Mouse (Mus musculus): ENCODE data around the gene Gdpd3. TPM values are rescaled to one million over a fixed set of nuclear protein-coding genes. Genes with fewer than 3 reads are reported as not detected.
A peak's percentile ranks its signal among the peaks of the same experiment; 100 is the strongest.

The Gdpd3 gene
- polyA plus RNA-seq, 1 experiment from 2014 or later: 1.8 TPM

DNA sequence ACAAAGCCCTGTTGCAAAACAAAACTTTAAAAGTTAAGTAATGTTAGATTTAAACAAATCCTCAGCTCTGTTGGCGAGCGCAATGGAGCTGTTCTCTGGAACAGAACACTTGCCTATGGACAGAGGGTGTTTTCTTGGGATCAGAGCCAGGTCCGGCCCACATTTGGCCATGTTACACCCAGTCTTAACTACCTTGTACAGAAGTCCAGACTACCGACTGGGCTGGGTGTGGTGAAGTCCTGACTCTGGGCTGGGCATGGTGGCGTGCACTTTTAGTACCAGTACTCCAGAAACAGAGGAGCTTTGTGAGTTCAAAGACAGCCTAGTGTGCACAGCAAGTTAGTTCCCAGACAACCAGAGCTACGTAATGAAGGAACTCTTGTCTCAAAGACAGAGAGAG lies 40.8 kb downstream of the Gdpd3 start:
- H3K27ac ChIP-seq: no peak overlapping the region
- peaks cover 9% of the 10 kb centered on the region for H3K4me1 ChIP-seq (replicated peaks; ENCODE audit: control insufficient read depth, insufficient read depth, low read length)
- H3K4me3 ChIP-seq (replicated peaks; ENCODE audit: low read length): no peak overlapping the region
- no peak for ATAC-seq (ENCODE audit: low FRiP score)
- no peak for DNase-seq (ENCODE audit: low spot score)
- H3K4me2 ChIP-seq (replicated peaks): no peak overlapping the region
- WGBS: 87% methylated on average over 6 of the region's 6 CpGs
- H3K9ac ChIP-seq: no peak overlapping the region
- H3K27me3 ChIP-seq (ENCODE audit: control insufficient read depth, insufficient read depth, low read length): no peaks in the 10 kb centered on the region
- peaks cover 9% of the 10 kb centered on the region; the same call in 1 of the 2 replicates for H3K36me3 ChIP-seq (replicated peaks; ENCODE audit: control insufficient read depth, insufficient read depth)
- H3K9me3 ChIP-seq (ENCODE audit: control insufficient read depth, low read length): no peaks in the 10 kb centered on the region

DNA sequence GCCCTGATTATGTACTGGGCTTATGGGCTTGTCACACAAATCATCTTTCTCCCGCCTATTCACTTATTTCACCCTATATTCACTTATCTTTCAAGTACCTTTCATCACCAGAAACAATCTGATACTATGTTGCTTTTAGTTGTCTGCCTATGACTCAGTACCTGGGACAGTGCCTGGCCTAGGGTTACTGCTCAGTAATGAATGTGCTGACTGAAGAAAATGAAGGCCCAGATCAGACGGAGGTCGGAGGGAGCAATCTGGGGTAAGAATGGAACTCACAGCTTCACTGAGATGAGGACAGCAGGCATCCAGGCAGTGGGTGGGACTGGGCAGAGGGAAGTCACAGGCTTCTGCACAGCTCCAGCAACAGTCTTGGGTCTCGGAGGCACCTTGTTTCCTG lies 41.3 kb downstream of the Gdpd3 start:
- Histone ChIP-seq H3K4me3 (replicated peaks; ENCODE audit: low read length) (no peak overlapping the region), H3K27me3 (ENCODE audit: control insufficient read depth, insufficient read depth, low read length) (no peaks in the 10 kb centered on the region), H3K4me2 (replicated peaks) (no peak overlapping the region), H3K4me1 (replicated peaks; ENCODE audit: control insufficient read depth, insufficient read depth, low read length) (peaks cover 9% of the 10 kb centered on the region), H3K9ac (no peak overlapping the region), H3K9me3 (ENCODE audit: control insufficient read depth, low read length) (no peaks in the 10 kb centered on the region), H3K36me3 (replicated peaks; ENCODE audit: control insufficient read depth, insufficient read depth) (peaks cover 9% of the 10 kb centered on the region; the same call in 1 of the 2 replicates), H3K27ac (no peak overlapping the region)
- 66% methylated on average over 4 of the region's 4 CpGs for WGBS
- ATAC-seq (ENCODE audit: low FRiP score) (no peak), DNase-seq (ENCODE audit: low spot score) (no peak)

DNA sequence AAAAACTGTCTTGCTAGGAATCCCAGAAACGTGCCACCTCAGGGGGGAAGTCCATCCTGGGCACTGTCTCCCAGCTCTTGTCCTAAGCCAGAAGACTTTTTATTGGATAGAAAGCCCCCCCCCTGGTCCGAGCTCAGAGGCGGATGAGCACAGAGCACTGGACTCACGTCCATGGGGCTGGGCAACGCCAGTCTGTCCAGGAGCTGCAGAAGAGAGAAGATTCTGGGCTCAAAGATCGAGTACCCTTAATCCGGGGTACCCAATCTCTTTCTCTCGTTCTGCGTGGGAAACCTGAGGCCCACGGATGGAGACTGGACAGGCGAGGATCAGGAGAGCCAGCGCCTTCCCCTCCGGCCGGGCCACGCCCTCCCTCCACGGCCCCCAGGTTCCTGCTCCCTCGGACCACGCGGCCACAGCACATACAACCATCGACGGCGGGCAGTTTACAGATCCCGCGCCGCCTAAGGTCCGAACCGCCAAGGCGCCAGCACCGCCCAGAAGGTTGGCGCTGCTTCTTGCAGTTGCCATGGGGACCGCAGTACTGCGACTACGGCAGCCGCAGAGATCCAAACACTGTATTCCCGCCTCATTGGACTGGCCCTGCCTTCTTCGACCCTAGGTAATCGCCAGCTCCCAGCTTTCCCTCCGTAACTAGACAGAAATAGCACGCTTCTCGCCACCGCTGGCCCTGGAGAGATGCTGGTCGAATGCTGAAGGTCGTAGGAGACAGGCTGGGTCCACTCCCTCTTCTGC lies 42.7 kb downstream of the Gdpd3 start:
- Histone ChIP-seq H3K9me3 (ENCODE audit: control insufficient read depth, low read length) (no peaks in the 10 kb centered on the region), H3K27ac (peak overlapping the region; percentile 47), H3K36me3 (replicated peaks; ENCODE audit: control insufficient read depth, insufficient read depth) (0 out of 2 replicates have a peak, but pooled peaks cover 5% of the 10 kb centered on the region), H3K4me1 (replicated peaks; ENCODE audit: control insufficient read depth, insufficient read depth, low read length) (peaks cover 9% of the 10 kb centered on the region), H3K27me3 (ENCODE audit: control insufficient read depth, insufficient read depth, low read length) (no peaks in the 10 kb centered on the region), H3K4me3 (replicated peaks; ENCODE audit: low read length) (peak overlapping the region; percentile 64), H3K9ac (peak overlapping the region; percentile 70), H3K4me2 (replicated peaks) (peak overlapping the region; percentile 86)
- DNase-seq (ENCODE audit: low spot score): peak; percentile 82
- ATAC-seq (ENCODE audit: low FRiP score): peak; percentile 94
- 0% methylated on average over 42 of the region's 43 CpGs for WGBS

DNA sequence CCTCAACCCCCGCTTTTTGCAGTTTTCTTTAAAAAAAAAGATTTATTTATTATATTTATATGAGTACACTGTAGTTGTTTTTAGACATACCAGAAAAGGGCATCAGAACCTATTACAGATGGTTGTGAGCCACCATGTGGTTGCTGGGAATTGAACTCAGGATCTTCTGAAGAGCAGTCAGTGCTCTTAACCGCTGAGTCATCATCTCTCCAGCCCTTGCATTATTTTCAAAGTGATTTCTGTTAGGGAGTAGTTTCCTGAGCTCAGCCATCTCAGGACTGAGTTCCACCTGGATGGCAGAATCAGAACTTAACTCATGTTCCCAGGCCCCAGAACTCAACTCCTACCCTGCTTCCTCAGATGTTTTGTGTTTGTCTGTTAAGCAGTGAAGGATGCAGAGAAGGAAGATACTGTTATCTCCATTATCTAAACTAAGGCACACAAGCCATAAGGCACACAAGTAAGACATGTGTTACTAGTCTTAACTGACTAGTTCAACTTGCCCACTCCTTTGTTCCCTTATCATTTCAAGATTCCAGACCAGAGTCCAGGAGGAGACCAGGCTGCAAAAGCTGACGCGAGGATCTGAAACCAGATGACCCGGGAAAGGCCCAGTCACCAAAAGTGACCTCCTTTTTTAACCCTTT lies 43.7 kb downstream of the Gdpd3 start:
- H3K36me3 ChIP-seq (replicated peaks; ENCODE audit: control insufficient read depth, insufficient read depth): 0 out of 2 replicates have a peak, but pooled peaks cover 5% of the 10 kb centered on the region
- H3K9ac ChIP-seq: no peak overlapping the region
- peak overlapping the region; percentile 86 for H3K4me2 ChIP-seq (replicated peaks)
- H3K27ac ChIP-seq: no peak overlapping the region
- peaks cover 9% of the 10 kb centered on the region for H3K4me1 ChIP-seq (replicated peaks; ENCODE audit: control insufficient read depth, insufficient read depth, low read length)
- 68% methylated on average over 5 of the region's 5 CpGs for WGBS
- H3K4me3 ChIP-seq (replicated peaks; ENCODE audit: low read length): no peak overlapping the region
- no peak for DNase-seq (ENCODE audit: low spot score)
- no peak for ATAC-seq (ENCODE audit: low FRiP score)
- no peaks in the 10 kb centered on the region for H3K9me3 ChIP-seq (ENCODE audit: control insufficient read depth, low read length)
- no peaks in the 10 kb centered on the region for H3K27me3 ChIP-seq (ENCODE audit: control insufficient read depth, insufficient read depth, low read length)

DNA sequence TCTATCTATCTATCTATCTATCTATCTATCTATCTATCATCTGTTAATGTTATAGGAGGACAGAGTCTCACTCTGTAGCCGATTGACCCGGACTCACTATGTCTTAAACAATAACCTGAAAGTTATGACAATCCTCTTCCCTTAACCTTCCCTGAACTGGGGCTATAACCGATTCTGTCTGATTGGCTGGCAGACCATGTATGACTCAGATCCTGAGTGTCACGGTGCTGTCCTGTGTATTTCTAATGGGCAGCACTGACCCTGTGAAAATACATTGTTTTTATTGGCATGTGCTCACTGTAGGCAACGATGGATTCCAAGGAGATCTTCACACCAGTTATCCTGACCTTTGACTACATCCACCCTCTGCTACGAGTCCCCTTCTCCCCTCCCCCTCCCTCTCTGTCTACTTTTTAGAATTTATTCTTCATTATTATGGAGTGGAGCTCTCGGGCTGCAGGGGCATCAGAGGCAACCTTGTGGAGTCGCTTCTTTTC lies 49.6 kb downstream of the Gdpd3 start:
- ATAC-seq (ENCODE audit: low FRiP score): no peak
- WGBS: 43% methylated on average over 8 of the region's 8 CpGs
- Histone ChIP-seq H3K9ac (no peak overlapping the region), H3K4me1 (replicated peaks; ENCODE audit: control insufficient read depth, insufficient read depth, low read length) (no peaks in the 10 kb centered on the region), H3K27ac (no peak overlapping the region), H3K4me3 (replicated peaks; ENCODE audit: low read length) (no peak overlapping the region), H3K36me3 (replicated peaks; ENCODE audit: control insufficient read depth, insufficient read depth) (no peaks in the 10 kb centered on the region), H3K4me2 (replicated peaks) (no peak overlapping the region), H3K27me3 (ENCODE audit: control insufficient read depth, insufficient read depth, low read length) (no peaks in the 10 kb centered on the region), H3K9me3 (ENCODE audit: control insufficient read depth, low read length) (no peaks in the 10 kb centered on the region)
- DNase-seq (ENCODE audit: low spot score): no peak

DNA sequence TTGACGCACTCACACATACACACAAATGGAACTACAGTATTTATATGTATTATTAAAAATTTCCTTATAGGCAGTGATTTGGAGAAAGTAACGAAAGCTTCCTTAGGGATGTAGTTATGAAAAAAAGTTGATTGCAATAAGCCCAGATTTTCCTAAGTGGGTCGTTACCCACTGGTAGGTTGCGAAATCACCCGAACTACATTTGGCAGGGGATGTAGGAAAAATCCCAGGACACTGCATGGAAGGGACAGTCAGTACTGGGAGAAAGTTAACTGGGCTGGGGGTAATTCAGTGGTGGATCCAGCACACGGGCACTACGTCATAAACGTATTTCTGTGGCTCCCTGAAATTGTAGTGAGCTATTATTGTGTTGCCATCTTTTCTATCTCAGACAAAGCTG lies 50.4 kb downstream of the Gdpd3 start:
- Histone ChIP-seq H3K9me3 (ENCODE audit: control insufficient read depth, low read length) (no peaks in the 10 kb centered on the region), H3K36me3 (replicated peaks; ENCODE audit: control insufficient read depth, insufficient read depth) (no peaks in the 10 kb centered on the region), H3K4me3 (replicated peaks; ENCODE audit: low read length) (no peak overlapping the region), H3K4me2 (replicated peaks) (no peak overlapping the region), H3K9ac (no peak overlapping the region), H3K4me1 (replicated peaks; ENCODE audit: control insufficient read depth, insufficient read depth, low read length) (no peaks in the 10 kb centered on the region), H3K27me3 (ENCODE audit: control insufficient read depth, insufficient read depth, low read length) (no peaks in the 10 kb centered on the region), H3K27ac (no peak overlapping the region)
- DNase-seq (ENCODE audit: low spot score): no peak
- WGBS: 84% methylated on average over 8 of the region's 8 CpGs
- no peak for ATAC-seq (ENCODE audit: low FRiP score)

DNA sequence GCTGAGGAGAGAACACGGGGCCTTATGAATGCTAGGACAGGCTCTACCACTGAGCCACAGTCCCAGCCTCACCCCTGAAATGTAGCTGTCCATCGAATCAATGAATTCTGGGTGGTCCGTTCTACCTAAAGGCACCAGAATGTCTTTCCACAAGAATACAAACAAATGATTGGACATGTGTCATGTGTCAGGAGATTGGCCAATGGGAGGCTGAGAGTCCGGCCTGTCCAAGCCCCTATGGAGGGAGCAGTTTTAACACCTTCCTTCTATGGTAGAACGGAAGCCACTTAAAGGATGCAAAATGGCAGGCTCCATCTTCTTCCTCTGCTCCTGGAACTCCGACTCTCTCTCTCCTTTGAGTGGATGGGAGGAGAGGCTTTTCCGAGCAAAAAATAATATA lies 51.5 kb downstream of the Gdpd3 start:
- ATAC-seq (ENCODE audit: low FRiP score): no peak
- DNase-seq (ENCODE audit: low spot score): no peak
- H3K27ac ChIP-seq: no peak overlapping the region
- H3K9me3 ChIP-seq (ENCODE audit: control insufficient read depth, low read length): no peaks in the 10 kb centered on the region
- no peak overlapping the region for H3K4me2 ChIP-seq (replicated peaks)
- peaks cover 7% of the 10 kb centered on the region for H3K4me1 ChIP-seq (replicated peaks; ENCODE audit: control insufficient read depth, insufficient read depth, low read length)
- WGBS: 88% methylated on average over 7 of the region's 7 CpGs
- H3K36me3 ChIP-seq (replicated peaks; ENCODE audit: control insufficient read depth, insufficient read depth): no peaks in the 10 kb centered on the region
- H3K9ac ChIP-seq: no peak overlapping the region
- H3K27me3 ChIP-seq (ENCODE audit: control insufficient read depth, insufficient read depth, low read length): no peaks in the 10 kb centered on the region
- no peak overlapping the region for H3K4me3 ChIP-seq (replicated peaks; ENCODE audit: low read length)

DNA sequence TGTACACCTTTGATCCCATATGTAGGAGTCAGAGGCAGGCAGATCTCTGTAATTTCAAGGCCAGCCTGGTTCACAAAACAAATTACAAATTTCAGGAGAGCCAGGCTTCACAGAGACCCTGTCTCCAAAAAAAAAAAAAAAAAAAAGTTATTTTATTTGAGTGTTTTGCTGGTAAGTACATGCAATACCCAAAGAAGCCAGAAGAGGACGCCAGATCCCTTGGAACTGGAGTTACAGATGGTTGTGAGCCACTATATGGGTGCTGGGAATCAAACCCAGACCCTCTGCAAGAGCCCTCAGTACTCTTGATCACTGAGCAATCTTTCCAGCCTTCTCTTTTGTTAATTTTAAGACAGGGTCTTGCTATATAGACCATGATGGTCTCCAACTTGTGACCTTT lies 52.7 kb downstream of the Gdpd3 start:
- DNase-seq (ENCODE audit: low spot score) (no peak), ATAC-seq (ENCODE audit: low FRiP score) (no peak)
- Histone ChIP-seq H3K27ac (no peak overlapping the region), H3K27me3 (ENCODE audit: control insufficient read depth, insufficient read depth, low read length) (no peaks in the 10 kb centered on the region), H3K9me3 (ENCODE audit: control insufficient read depth, low read length) (no peaks in the 10 kb centered on the region), H3K4me2 (replicated peaks) (no peak overlapping the region), H3K9ac (no peak overlapping the region), H3K4me3 (replicated peaks; ENCODE audit: low read length) (no peak overlapping the region), H3K36me3 (replicated peaks; ENCODE audit: control insufficient read depth, insufficient read depth) (no peaks in the 10 kb centered on the region), H3K4me1 (replicated peaks; ENCODE audit: control insufficient read depth, insufficient read depth, low read length) (peaks cover 8% of the 10 kb centered on the region)
- WGBS: 42% methylated on average over 1 of the region's 1 CpGs

DNA sequence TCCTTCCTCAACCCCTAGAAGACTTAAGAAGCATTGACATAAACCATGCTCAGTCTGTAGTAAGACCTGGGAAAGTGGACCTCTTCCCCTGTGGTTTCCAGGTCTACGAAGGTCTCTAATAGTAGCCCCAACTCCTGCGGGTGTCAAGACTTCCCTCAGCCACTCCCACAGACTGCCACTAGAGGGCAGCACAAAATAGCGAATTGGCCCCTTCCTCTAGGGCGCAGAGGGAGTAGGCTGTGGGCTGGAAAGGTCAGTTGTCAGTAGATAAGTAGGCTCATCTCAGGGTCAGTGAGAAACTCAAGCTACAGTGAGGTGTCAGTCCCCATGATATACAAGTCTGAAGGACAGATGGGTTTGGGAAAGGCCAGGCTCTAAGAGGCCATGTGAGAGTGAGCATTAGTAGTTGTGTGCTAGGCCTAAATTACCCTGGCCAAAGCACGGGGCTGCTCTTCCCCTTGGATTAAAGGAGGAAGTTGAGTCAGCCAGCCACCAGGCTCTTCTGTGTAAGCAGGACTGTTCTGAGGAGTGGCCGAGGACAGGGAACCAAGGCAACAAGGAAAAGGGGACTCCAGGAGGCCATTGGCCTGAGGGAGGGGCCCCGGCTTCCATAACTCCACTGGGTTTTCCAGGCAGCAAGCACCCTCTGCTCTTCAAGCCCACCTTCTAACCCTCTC lies 55.8 kb downstream of the Gdpd3 start:
- peak overlapping the region; percentile 90; the same call in 1 of the 2 replicates for H3K9ac ChIP-seq
- peaks cover 29% of the 10 kb centered on the region for H3K4me1 ChIP-seq (replicated peaks; ENCODE audit: control insufficient read depth, insufficient read depth, low read length)
- DNase-seq (ENCODE audit: low spot score) (peak; percentile 88), ATAC-seq (ENCODE audit: low FRiP score) (no peak)
- peak overlapping the region; percentile 52 for H3K4me2 ChIP-seq (replicated peaks)
- H3K27ac ChIP-seq: peak overlapping the region; percentile 94
- WGBS: 23% methylated on average over 7 of the region's 7 CpGs
- peak overlapping the region; percentile 75 for H3K4me3 ChIP-seq (replicated peaks; ENCODE audit: low read length)
- no peaks in the 10 kb centered on the region for H3K27me3 ChIP-seq (ENCODE audit: control insufficient read depth, insufficient read depth, low read length)
- H3K36me3 ChIP-seq (replicated peaks; ENCODE audit: control insufficient read depth, insufficient read depth): 0 out of 2 replicates have a peak, but pooled peaks cover 2% of the 10 kb centered on the region
- H3K9me3 ChIP-seq (ENCODE audit: control insufficient read depth, low read length): no peaks in the 10 kb centered on the region

Data from hindbrain, embryonic 14.5 days (tissue).